Mouse (Mus musculus): ENCODE data around the gene Catsper1.
A peak's percentile ranks its signal among the peaks of the same experiment; 100 is the strongest.

DNA sequence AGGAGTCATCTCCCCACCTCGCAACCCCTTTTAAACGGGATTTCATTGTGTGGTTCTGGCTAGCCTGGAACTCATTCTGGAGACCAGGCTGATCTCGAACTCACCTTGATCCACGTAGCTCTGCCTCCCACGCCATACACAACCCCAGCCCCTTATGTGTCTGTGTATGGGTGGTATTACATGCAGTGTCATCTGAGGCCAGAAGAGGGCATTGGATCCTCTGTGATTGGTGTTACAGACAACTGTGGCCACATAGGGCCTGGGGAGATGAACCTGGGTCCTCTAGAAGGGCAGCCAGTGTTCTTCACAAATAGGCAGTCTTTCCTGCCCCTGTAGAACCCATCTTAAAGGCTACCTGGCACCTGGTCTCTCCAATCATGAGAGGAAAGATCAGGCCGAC is 29.3 kb upstream of the Catsper1 start:
- TF ChIP-seq CTCF (IDR thresholded peaks at IDR 0.05; ENCODE audit: borderline replicate concordance, insufficient read depth, low read depth, low read length): peak; percentile 18; the same call in 1 of the 2 replicates
- TF ChIP-seq POLR2A (IDR thresholded peaks at IDR 0.05; ENCODE audit: borderline replicate concordance, insufficient read depth, low read length): no peak

Measured in cerebellum, adult 2 months (tissue).